Mouse (Mus musculus) CH12F3 (cell line): Measurements from ENCODE around the gene Methig1.

Experiments
- in situ Hi-C: fragments of 300-500 bp; cut with MboI; formaldehyde crosslinking; loops from 2 replicates; pipeline ENCODE4 v1.14.3; 2020; ENCODE audit warnings: low sequenced_read_pairs

Methig1 gene

GRCm38 (mm10) chr15:100422476-100422875, 69.5 kb downstream of the Methig1 start:
- in situ Hi-C loops = no loop called here

- in situ Hi-C loops = no loop called here
These were observed 70.2 kb downstream of the Methig1 start for GRCm38 (mm10) chr15:100422899-100423860.

GRCm38 (mm10) chr15:100423916-100424315, 71.0 kb downstream of the Methig1 start:
- in situ Hi-C loops = no loop called here

- in situ Hi-C loops = no loop called here
These were observed 71.6 kb downstream of the Methig1 start, which contains the start of gene Slc11a2 for GRCm38 (mm10) chr15:100424396-100425122. TSS of gene Slc11a2 (minus strand) at chr15:100425072.

GRCm38 (mm10) chr15:100428296-100428905, 75.5 kb downstream of the Methig1 start:
- in situ Hi-C loops = no loop called here

- in situ Hi-C loops = no loop called here
These were observed 77.1 kb downstream of the Methig1 start for GRCm38 (mm10) chr15:100429959-100430565.

GRCm38 (mm10) chr15:100433234-100433633, 80.3 kb downstream of the Methig1 start:
- in situ Hi-C loops = no loop called here
